Mouse (Mus musculus): ENCODE results near the gene Npas2. TPM values are rescaled to one million over a fixed set of nuclear protein-coding genes. Genes with fewer than 3 reads are reported as not detected.

Gene Npas2
- polyA plus RNA-seq, 1 experiment = 0.91 TPM

- Histone ChIP-seq H3K36me3 (ENCODE audit: control insufficient read depth, insufficient read depth, low read length) (peaks cover 15% of the 10 kb centered on the region), H3K27ac (ENCODE audit: insufficient read depth, low read length) (no peak overlapping the region), H3K4me3 (ENCODE audit: extremely low read depth, insufficient read depth, insufficient read length) (no peak overlapping the region), H3K27me3 (ENCODE audit: control insufficient read depth, insufficient read depth, low read length) (no peaks in the 10 kb centered on the region), H3K4me1 (ENCODE audit: control insufficient read depth, insufficient read depth, insufficient read length) (no peaks in the 10 kb centered on the region)
- 89% methylated on average over 7 of the region's 7 CpGs for whole genome bisulfite sequencing
- TF ChIP-seq CTCF (IDR thresholded peaks at IDR 0.05; ENCODE audit: extremely low read depth, insufficient read depth, insufficient read length, insufficient replicate concordance) = no peak
- no peak for TF ChIP-seq POLR2A (IDR thresholded peaks at IDR 0.05; ENCODE audit: low read depth, low read length)
- DNase-seq (ENCODE audit: low read depth in 1 of 2, low spot score in 2 of 2) = no peak
These were observed 182.6 kb downstream of the Npas2 start for GRCm38 (mm10) chr1:39376121-39376520.

- H3K4me1 ChIP-seq (ENCODE audit: control insufficient read depth, insufficient read depth, insufficient read length) = no peaks in the 10 kb centered on the region
- TF ChIP-seq POLR2A (IDR thresholded peaks at IDR 0.05; ENCODE audit: low read depth, low read length) (no peak), CTCF (IDR thresholded peaks at IDR 0.05; ENCODE audit: extremely low read depth, insufficient read depth, insufficient read length, insufficient replicate concordance) (no peak)
- WGBS = 96% methylated on average over 9 of the region's 9 CpGs
- H3K36me3 ChIP-seq (ENCODE audit: control insufficient read depth, insufficient read depth, low read length) = peaks cover 11% of the 10 kb centered on the region
- no peaks in the 10 kb centered on the region for H3K27me3 ChIP-seq (ENCODE audit: control insufficient read depth, insufficient read depth, low read length)
- H3K4me3 ChIP-seq (ENCODE audit: extremely low read depth, insufficient read depth, insufficient read length) = no peak overlapping the region
- H3K27ac ChIP-seq (ENCODE audit: insufficient read depth, low read length) = no peak overlapping the region
- no peak for DNase-seq (ENCODE audit: low read depth in 1 of 2, low spot score in 2 of 2)
These were observed 183.3 kb downstream of the Npas2 start for GRCm38 (mm10) chr1:39376726-39377240.

- Histone ChIP-seq H3K27me3 (ENCODE audit: control insufficient read depth, insufficient read depth, low read length) (no peaks in the 10 kb centered on the region), H3K4me1 (ENCODE audit: control insufficient read depth, insufficient read depth, insufficient read length) (no peaks in the 10 kb centered on the region), H3K36me3 (ENCODE audit: control insufficient read depth, insufficient read depth, low read length) (peaks cover 2% of the 10 kb centered on the region), H3K27ac (ENCODE audit: insufficient read depth, low read length) (no peak overlapping the region), H3K4me3 (ENCODE audit: extremely low read depth, insufficient read depth, insufficient read length) (no peak overlapping the region)
- 90% methylated on average over 1 of the region's 1 CpGs for WGBS
- no peak for TF ChIP-seq CTCF (IDR thresholded peaks at IDR 0.05; ENCODE audit: extremely low read depth, insufficient read depth, insufficient read length, insufficient replicate concordance)
- TF ChIP-seq POLR2A (IDR thresholded peaks at IDR 0.05; ENCODE audit: low read depth, low read length) = no peak
- DNase-seq (ENCODE audit: low read depth in 1 of 2, low spot score in 2 of 2) = no peak
These were observed 185.0 kb downstream of the Npas2 start for GRCm38 (mm10) chr1:39378540-39378939.

- H3K4me3 ChIP-seq (ENCODE audit: extremely low read depth, insufficient read depth, insufficient read length) = no peak overlapping the region
- H3K27ac ChIP-seq (ENCODE audit: insufficient read depth, low read length) = no peak overlapping the region
- no peak for DNase-seq (ENCODE audit: low read depth in 1 of 2, low spot score in 2 of 2)
- 68% methylated on average over 5 of the region's 5 CpGs for WGBS
- H3K27me3 ChIP-seq (ENCODE audit: control insufficient read depth, insufficient read depth, low read length) = no peaks in the 10 kb centered on the region
- H3K36me3 ChIP-seq (ENCODE audit: control insufficient read depth, insufficient read depth, low read length) = no peaks in the 10 kb centered on the region
- TF ChIP-seq POLR2A (IDR thresholded peaks at IDR 0.05; ENCODE audit: low read depth, low read length) (no peak), CTCF (IDR thresholded peaks at IDR 0.05; ENCODE audit: extremely low read depth, insufficient read depth, insufficient read length, insufficient replicate concordance) (no peak)
- no peaks in the 10 kb centered on the region for H3K4me1 ChIP-seq (ENCODE audit: control insufficient read depth, insufficient read depth, insufficient read length)
These were observed 185.5 kb downstream of the Npas2 start for GRCm38 (mm10) chr1:39379021-39379420.

- Histone ChIP-seq H3K36me3 (ENCODE audit: control insufficient read depth, insufficient read depth, low read length) (no peaks in the 10 kb centered on the region), H3K4me3 (ENCODE audit: extremely low read depth, insufficient read depth, insufficient read length) (no peak overlapping the region), H3K27ac (ENCODE audit: insufficient read depth, low read length) (no peak overlapping the region), H3K27me3 (ENCODE audit: control insufficient read depth, insufficient read depth, low read length) (no peaks in the 10 kb centered on the region), H3K4me1 (ENCODE audit: control insufficient read depth, insufficient read depth, insufficient read length) (no peaks in the 10 kb centered on the region)
- TF ChIP-seq POLR2A (IDR thresholded peaks at IDR 0.05; ENCODE audit: low read depth, low read length) (no peak), CTCF (IDR thresholded peaks at IDR 0.05; ENCODE audit: extremely low read depth, insufficient read depth, insufficient read length, insufficient replicate concordance) (no peak)
- DNase-seq (ENCODE audit: low read depth in 1 of 2, low spot score in 2 of 2) = no peak
- WGBS = 48% methylated on average over 9 of the region's 9 CpGs
These were observed 187.5 kb downstream of the Npas2 start for GRCm38 (mm10) chr1:39381017-39381416.

- DNase-seq (ENCODE audit: low read depth in 1 of 2, low spot score in 2 of 2) = no peak
- Histone ChIP-seq H3K4me1 (ENCODE audit: control insufficient read depth, insufficient read depth, insufficient read length) (no peaks in the 10 kb centered on the region), H3K27ac (ENCODE audit: insufficient read depth, low read length) (no peak overlapping the region), H3K27me3 (ENCODE audit: control insufficient read depth, insufficient read depth, low read length) (no peaks in the 10 kb centered on the region), H3K36me3 (ENCODE audit: control insufficient read depth, insufficient read depth, low read length) (no peaks in the 10 kb centered on the region), H3K4me3 (ENCODE audit: extremely low read depth, insufficient read depth, insufficient read length) (no peak overlapping the region)
- WGBS = 49% methylated on average over 9 of the region's 9 CpGs
- TF ChIP-seq CTCF (IDR thresholded peaks at IDR 0.05; ENCODE audit: extremely low read depth, insufficient read depth, insufficient read length, insufficient replicate concordance) (no peak), POLR2A (IDR thresholded peaks at IDR 0.05; ENCODE audit: low read depth, low read length) (no peak)
These were observed 191.4 kb downstream of the Npas2 start for GRCm38 (mm10) chr1:39384914-39385313.

GRCm38 (mm10) chr1:39386456-39386855, 192.9 kb downstream of the Npas2 start:
- TF ChIP-seq CTCF (IDR thresholded peaks at IDR 0.05; ENCODE audit: extremely low read depth, insufficient read depth, insufficient read length, insufficient replicate concordance) = no peak
- TF ChIP-seq POLR2A (IDR thresholded peaks at IDR 0.05; ENCODE audit: low read depth, low read length) = no peak

More at GRCm38 (mm10) chr1:39386456-39386855, 192.9 kb downstream of the Npas2 start:
- H3K27me3 ChIP-seq (ENCODE audit: control insufficient read depth, insufficient read depth, low read length) = no peaks in the 10 kb centered on the region
- 91% methylated on average over 3 of the region's 3 CpGs for WGBS
- H3K27ac ChIP-seq (ENCODE audit: insufficient read depth, low read length) = no peak overlapping the region
- DNase-seq (ENCODE audit: low read depth in 1 of 2, low spot score in 2 of 2) = no peak
- H3K4me1 ChIP-seq (ENCODE audit: control insufficient read depth, insufficient read depth, insufficient read length) = no peaks in the 10 kb centered on the region
- H3K4me3 ChIP-seq (ENCODE audit: extremely low read depth, insufficient read depth, insufficient read length) = no peak overlapping the region
- H3K36me3 ChIP-seq (ENCODE audit: control insufficient read depth, insufficient read depth, low read length) = no peaks in the 10 kb centered on the region

Data from spleen, adult 2 months (tissue).